Mouse (Mus musculus) testis, adult 2 months (tissue): ENCODE measurements around the gene Mvb12b.

ENCODE experiments used
- CTCF ChIP-seq: fragments of 200-500 bp; IDR thresholded peaks from 2 replicates; pipeline ENCODE4 v1.5.1; 2012; ENCODE audit warnings: low read depth, mild to moderate bottlenecking, inconsistent platforms, low read length, moderate library complexity; ENCODE audit not compliant: control insufficient read depth, insufficient read depth, insufficient replicate concordance
- POLR2A ChIP-seq: fragments of 200-500 bp; IDR thresholded peaks from 2 replicates; pipeline ENCODE4 v1.6.1; 2012; ENCODE audit warnings: low read depth, mild to moderate bottlenecking, inconsistent platforms, low read length, moderate library complexity; ENCODE audit not compliant: control insufficient read depth

DNA sequence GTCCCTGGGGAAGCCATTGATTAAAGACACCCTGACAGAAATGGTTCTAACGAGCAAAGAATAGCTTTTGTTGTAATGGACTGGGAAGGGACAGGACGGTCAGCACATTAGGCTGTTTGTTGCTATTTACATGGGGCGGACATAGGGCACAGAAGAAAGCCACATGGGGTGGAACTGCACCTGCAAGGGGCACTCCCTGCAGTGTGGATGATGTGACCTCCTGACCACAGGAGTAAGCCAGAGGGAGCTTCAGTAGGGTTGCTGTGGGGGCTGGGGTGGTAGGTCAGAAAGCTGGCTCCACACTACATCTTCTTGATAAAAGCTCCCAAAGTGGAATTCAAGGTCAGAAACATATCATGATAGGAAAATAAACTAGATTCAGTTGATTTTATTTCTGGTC is 47.3 kb downstream of the Mvb12b start:
- TF ChIP-seq CTCF (no peak), POLR2A (no peak)
